Mouse (Mus musculus) MEL (cell line): ENCODE results near the gene Wdr5. TPM values are rescaled to one million over a fixed set of nuclear protein-coding genes. Genes with fewer than 3 reads are reported as not detected.

Experiments used
- DNase-seq: peaks from one replicate; pipeline ENCODE4 v3.0.0; 2011; ENCODE audit warnings: low read depth, low spot score
- H3K27ac ChIP-seq: 2 replicates; pipeline ENCODE4 v1.5.1; 2012; ENCODE audit warnings: low read depth, mild to moderate bottlenecking, control low read depth, low read length, moderate library complexity; ENCODE audit not compliant: control insufficient read depth
- H3K27me3 ChIP-seq, 2 experiments: fragments of 150-350 bp in 1 of 2; sonication (generic) in 1 of 2; 2 replicates each; pipeline ENCODE4 v1.6.1; 2012; ENCODE audit warnings: low read length in 2 of 2, mild to moderate bottlenecking in 2 of 2, improper control_type of control experiment in 1 of 2, moderate library complexity in 1 of 2; ENCODE audit not compliant: insufficient read depth in 2 of 2, control insufficient read depth in 1 of 2
- H3K36me3 ChIP-seq, 2 experiments: 2 replicates each; pipeline ENCODE4 v1.6.1; 2012 to 2014; ENCODE audit warnings: low read length in 2 of 2, improper control_type of control experiment in 1 of 2, inconsistent platforms in 1 of 2, mild to moderate bottlenecking in 1 of 2; ENCODE audit not compliant: insufficient read depth in 2 of 2, control insufficient read depth in 1 of 2
- H3K4me1 ChIP-seq, 2 experiments: fragments of 150-350 bp in 1 of 2; sonication (generic) in 1 of 2; 2 replicates each; pipeline ENCODE4 v1.6.1; 2012; ENCODE audit warnings: low read length in 2 of 2, improper control_type of control experiment in 1 of 2, mild to moderate bottlenecking in 1 of 2; ENCODE audit not compliant: insufficient read depth in 2 of 2, control insufficient read depth in 1 of 2
- H3K4me3 ChIP-seq, 2 experiments: fragments of 150-350 bp in 1 of 2; sonication (generic) in 1 of 2; 2 replicates each; pipeline ENCODE4 v1.5.1; 2012; ENCODE audit warnings: low read depth in 2 of 2, low read length in 2 of 2, mild to moderate bottlenecking in 2 of 2, moderate library complexity in 2 of 2, control low read depth in 1 of 2, improper control_type of control experiment in 1 of 2; ENCODE audit not compliant: control insufficient read depth in 1 of 2, insufficient read depth in 1 of 2
- H3K79me2 ChIP-seq: 2 replicates; pipeline ENCODE4 v1.6.1; 2012; ENCODE audit warnings: mild to moderate bottlenecking, low read length, moderate library complexity; ENCODE audit not compliant: control insufficient read depth, poor library complexity, insufficient read depth
- H3K9ac ChIP-seq: 2 replicates; pipeline ENCODE4 v1.6.1; 2012; ENCODE audit warnings: low read depth, mild to moderate bottlenecking, control low read depth, low read length, moderate library complexity; ENCODE audit not compliant: control insufficient read depth, poor library complexity, severe bottlenecking
- H3K9me3 ChIP-seq: fragments of 150-350 bp; sonication (generic); replicated peaks from 2 replicates; pipeline ENCODE4 v1.6.1; 2012; ENCODE audit warnings: mild to moderate bottlenecking, low read length, improper control_type of control experiment, moderate library complexity; ENCODE audit not compliant: insufficient read depth
- CHD1 ChIP-seq: IDR thresholded peaks from 2 replicates; pipeline ENCODE4 v1.6.1; 2012; ENCODE audit warnings: low read depth, mild to moderate bottlenecking, inconsistent platforms, low read length, improper control_type of control experiment
- CHD2 ChIP-seq: IDR thresholded peaks from 2 replicates; pipeline ENCODE4 v1.6.1; 2011; ENCODE audit warnings: low read length, improper control_type of control experiment
- CTCF ChIP-seq, 3 experiments: IDR thresholded peaks in 2 of 3; conservative IDR thresholded peaks in 1 of 3; 2 replicates each; pipeline ENCODE4 v1.5.1; 2011 to 2012; ENCODE audit warnings: low read length in 3 of 3, low read depth in 2 of 3, mild to moderate bottlenecking in 2 of 3, improper control_type of control experiment in 1 of 3, inconsistent platforms in 1 of 3, mixed read lengths in 1 of 3, moderate library complexity in 1 of 3; ENCODE audit not compliant: control insufficient read depth in 1 of 3, insufficient read depth in 1 of 3, poor library complexity in 1 of 3, severe bottlenecking in 1 of 3
- E2F4 ChIP-seq: IDR thresholded peaks from 2 replicates; pipeline ENCODE4 v1.6.1; 2011; ENCODE audit warnings: low read depth, low read length, improper control_type of control experiment, borderline replicate concordance
- ELF1 ChIP-seq: IDR thresholded peaks from 2 replicates; pipeline ENCODE4 v1.6.1; 2014; ENCODE audit warnings: low read depth, mild to moderate bottlenecking, inconsistent platforms, low read length, improper control_type of control experiment, moderate library complexity
- EP300 ChIP-seq, 2 experiments: IDR thresholded peaks; 2 replicates each; pipeline ENCODE4 v1.6.1; 2011; ENCODE audit warnings: improper control_type of control experiment in 2 of 2, low read length in 2 of 2, low read depth in 1 of 2, mild to moderate bottlenecking in 1 of 2
- ETS1 ChIP-seq: IDR thresholded peaks from 2 replicates; pipeline ENCODE4 v1.6.1; 2012; ENCODE audit warnings: low read depth, mild to moderate bottlenecking, inconsistent platforms, low read length, improper control_type of control experiment, moderate library complexity
- GABPA ChIP-seq: IDR thresholded peaks from 2 replicates; pipeline ENCODE4 v1.6.1; 2012; ENCODE audit warnings: low read depth, mild to moderate bottlenecking, inconsistent platforms, low read length, improper control_type of control experiment, moderate library complexity
- HCFC1 ChIP-seq: IDR thresholded peaks from 2 replicates; pipeline ENCODE4 v1.6.1; 2012; ENCODE audit warnings: low read depth, mild to moderate bottlenecking, inconsistent platforms, low read length, improper control_type of control experiment, moderate library complexity
- JUND ChIP-seq: IDR thresholded peaks from 2 replicates; pipeline ENCODE4 v1.6.1; 2011; ENCODE audit warnings: low read depth, mild to moderate bottlenecking, improper control_type of control experiment, low read length
- KAT2A ChIP-seq: conservative IDR thresholded peaks from 2 replicates; pipeline ENCODE4 v1.6.1; 2012; ENCODE audit warnings: low read depth, low read length, improper control_type of control experiment, inconsistent platforms
- MAFK ChIP-seq: IDR thresholded peaks from 2 replicates; pipeline ENCODE4 v1.6.1; 2011; ENCODE audit warnings: low read depth, mild to moderate bottlenecking, low read length, improper control_type of control experiment, borderline replicate concordance
- MAX ChIP-seq: IDR thresholded peaks from 2 replicates; pipeline ENCODE4 v1.6.1; 2011; ENCODE audit warnings: low read length, improper control_type of control experiment
- MAZ ChIP-seq: IDR thresholded peaks from 2 replicates; pipeline ENCODE4 v1.6.1; 2012; ENCODE audit warnings: low read depth, mild to moderate bottlenecking, inconsistent platforms, low read length, improper control_type of control experiment
- MEF2A ChIP-seq: IDR thresholded peaks from 2 replicates; pipeline ENCODE4 v1.6.1; 2014; ENCODE audit warnings: low read depth, mild to moderate bottlenecking, inconsistent platforms, low read length, improper control_type of control experiment; ENCODE audit not compliant: poor library complexity, insufficient replicate concordance, severe bottlenecking; ENCODE audit errors: extremely low read depth
- MXI1 ChIP-seq: IDR thresholded peaks from 2 replicates; pipeline ENCODE4 v1.6.1; 2011; ENCODE audit warnings: mild to moderate bottlenecking, low read depth, low read length, improper control_type of control experiment
- MYB ChIP-seq: IDR thresholded peaks from 2 replicates; pipeline ENCODE4 v1.6.1; 2011; ENCODE audit warnings: mild to moderate bottlenecking, low read depth, low read length, improper control_type of control experiment
- MYC ChIP-seq: IDR thresholded peaks from 2 replicates; pipeline ENCODE4 v1.6.1; 2011; ENCODE audit warnings: low read depth, mild to moderate bottlenecking, low read length, improper control_type of control experiment, moderate library complexity
- NELFE ChIP-seq: IDR thresholded peaks from 2 replicates; pipeline ENCODE4 v1.6.1; 2011; ENCODE audit warnings: low read depth, low read length, improper control_type of control experiment
- NRF1 ChIP-seq: IDR thresholded peaks from 2 replicates; pipeline ENCODE4 v1.6.1; 2014; ENCODE audit warnings: low read depth, mild to moderate bottlenecking, inconsistent platforms, low read length, improper control_type of control experiment, moderate library complexity; ENCODE audit not compliant: poor library complexity, insufficient read depth, severe bottlenecking
- POLR2AphosphoS2 ChIP-seq: IDR thresholded peaks from 2 replicates; pipeline ENCODE4 v1.6.1; 2011; ENCODE audit warnings: low read length, improper control_type of control experiment
- POLR2AphosphoS5 ChIP-seq: IDR thresholded peaks from 2 replicates; pipeline ENCODE4 v1.6.1; 2012; ENCODE audit warnings: low read depth, borderline replicate concordance, mild to moderate bottlenecking, inconsistent platforms, low read length, moderate library complexity, mixed read lengths
- RAD21 ChIP-seq: IDR thresholded peaks from 2 replicates; pipeline ENCODE4 v1.6.1; 2011; ENCODE audit warnings: mild to moderate bottlenecking, low read depth, low read length, improper control_type of control experiment
- RCOR1 ChIP-seq: IDR thresholded peaks from 2 replicates; pipeline ENCODE4 v1.6.1; 2012; ENCODE audit warnings: low read depth, mild to moderate bottlenecking, inconsistent platforms, low read length, improper control_type of control experiment
- SIN3A ChIP-seq: IDR thresholded peaks from 2 replicates; pipeline ENCODE4 v1.6.1; 2012; ENCODE audit warnings: low read length, improper control_type of control experiment, inconsistent platforms
- SMC3 ChIP-seq: IDR thresholded peaks from 2 replicates; pipeline ENCODE4 v1.6.1; 2011; ENCODE audit warnings: low read depth, low read length, improper control_type of control experiment
- TAL1 ChIP-seq: IDR thresholded peaks from 2 replicates; pipeline ENCODE4 v1.6.1; 2012; ENCODE audit warnings: mild to moderate bottlenecking, inconsistent platforms, low read length, moderate library complexity, mixed read lengths
- TBP ChIP-seq: IDR thresholded peaks from 2 replicates; pipeline ENCODE4 v1.8.0; 2011; ENCODE audit warnings: low read depth, low read length, improper control_type of control experiment
- TCF12 ChIP-seq: IDR thresholded peaks from 2 replicates; pipeline ENCODE4 v1.6.1; 2014; ENCODE audit warnings: low read depth, mild to moderate bottlenecking, inconsistent platforms, low read length, improper control_type of control experiment, moderate library complexity
- UBTF ChIP-seq: IDR thresholded peaks from 2 replicates; pipeline ENCODE4 v1.6.1; 2012; ENCODE audit warnings: low read depth, mild to moderate bottlenecking, inconsistent platforms, low read length, improper control_type of control experiment, moderate library complexity, borderline replicate concordance; ENCODE audit not compliant: insufficient read depth
- USF2 ChIP-seq, 2 experiments: IDR thresholded peaks; 2 replicates each; pipeline ENCODE4 v1.6.1; 2011 to 2012; ENCODE audit warnings: improper control_type of control experiment in 2 of 2, low read length in 2 of 2, borderline replicate concordance in 1 of 2, inconsistent platforms in 1 of 2, low read depth in 1 of 2, mild to moderate bottlenecking in 1 of 2; ENCODE audit not compliant: insufficient read depth in 1 of 2
- ZC3H11A ChIP-seq: IDR thresholded peaks from 2 replicates; pipeline ENCODE4 v1.6.1; 2012; ENCODE audit warnings: low read depth, mild to moderate bottlenecking, inconsistent platforms, low read length, improper control_type of control experiment
- ZKSCAN1 ChIP-seq: IDR thresholded peaks from 2 replicates; pipeline ENCODE4 v1.6.1; 2012; ENCODE audit warnings: low read depth, mild to moderate bottlenecking, inconsistent platforms, low read length, improper control_type of control experiment, moderate library complexity
- ZMIZ1 ChIP-seq: IDR thresholded peaks from 2 replicates; pipeline ENCODE4 v1.6.1; 2012; ENCODE audit warnings: low read depth, mild to moderate bottlenecking, inconsistent platforms, low read length, improper control_type of control experiment, moderate library complexity
- ZNF384 ChIP-seq: IDR thresholded peaks from 2 replicates; pipeline ENCODE4 v1.6.1; 2012; ENCODE audit warnings: low read depth, mild to moderate bottlenecking, inconsistent platforms, low read length, improper control_type of control experiment
- polyA plus RNA-seq, 2 experiments: library from polyadenylated mRNA; stranded (reverse) in 1 of 2; unstranded in 1 of 2; fragments of >175 nt in 1 of 2; fragments of >200 nt in 1 of 2; gene quantifications; 2 replicates each; pipeline versions ENCODE4 v1.2.1 to v1.2.4; 2012; ENCODE audit warnings: low replicate concordance in 2 of 2, low read depth in 1 of 2; ENCODE audit not compliant: insufficient read length in 2 of 2, insufficient read depth in 1 of 2, missing spikeins in 1 of 2
- total RNA-seq: library from RNA; depleted of rRNA; stranded (reverse); fragments of 300-350 nt; gene quantifications from 2 replicates; pipeline ENCODE4 v1.2.3, GENCODE M21; 2012; rRNA removed

Wdr5 gene
- total RNA-seq (67.0 and 78.3 TPM in 2 replicates), polyA plus RNA-seq (10 to 100 TPM in 1 of 2 experiments, not detected in 1; 96.9 TPM)

DNA sequence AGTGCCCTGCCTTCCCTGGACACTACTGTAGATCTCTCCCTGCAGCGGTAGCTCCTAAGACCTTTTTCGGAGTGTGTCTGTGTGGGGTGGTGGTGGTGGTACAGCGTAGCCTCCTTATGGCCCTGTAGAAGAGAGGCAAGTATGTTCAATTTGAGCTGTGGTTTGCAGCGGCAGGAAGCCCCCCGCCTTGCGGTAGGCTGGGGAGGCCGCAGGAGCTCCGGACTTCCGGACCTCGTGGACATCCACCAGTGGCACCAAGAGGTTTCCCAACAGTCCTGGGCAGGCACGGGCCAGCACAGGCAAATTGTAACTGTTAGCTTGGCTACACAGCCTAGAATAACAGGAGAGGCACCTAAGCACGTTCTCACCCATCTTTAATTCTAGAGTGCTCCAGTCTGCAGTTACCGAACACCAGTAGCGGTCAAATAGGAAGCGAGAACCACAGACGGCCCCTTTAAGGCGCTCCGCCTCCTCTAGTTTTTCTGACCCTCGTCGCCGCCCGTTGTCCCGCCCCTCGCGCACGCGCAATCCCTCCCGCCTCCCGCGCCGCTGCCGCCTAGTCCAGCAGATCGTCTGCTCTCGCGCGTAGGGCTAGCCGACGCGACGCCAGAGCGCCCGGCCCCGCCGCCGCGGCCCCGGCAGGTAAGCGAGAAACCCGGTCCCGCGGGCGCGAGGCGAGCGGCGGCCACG lies at the start of gene Wdr5:
Gene Wdr5 (plus strand): TSS at position 519 of the 690 bp plus-strand sequence.
- Histone ChIP-seq H3K79me2 (peaks cover 34% of the 10 kb centered on the region), H3K4me1 (peaks cover 2 to 24% of the 10 kb centered on the region in 2 experiments; a peak in 3 of 4 replicates), H3K27ac (peak within 1 kb of the TSS; percentile 81), H3K36me3 (peaks cover 5 to 9% of the 10 kb centered on the region in 2 experiments), H3K9me3 (no peaks in the 10 kb centered on the region), H3K27me3 (no peaks in the 10 kb centered on the region), H3K4me3 (peak within 1 kb of the TSS; percentile 81 to 86), H3K9ac (peak within 1 kb of the TSS; percentile 95)
- peak; percentile 96 for DNase-seq
- no peak for TF ChIP-seq CHD1
- TF ChIP-seq TCF12 = peak; percentile 51; the same call in 1 of the 2 replicates
- no peak for TF ChIP-seq SMC3
- TF ChIP-seq E2F4 = no peak
- peak; percentile 87 for TF ChIP-seq TBP
- peak; percentile 83 for TF ChIP-seq SIN3A
- peak; percentile 47; the same call in 1 of the 2 replicates for TF ChIP-seq MAX
- TF ChIP-seq MAFK = no peak
- TF ChIP-seq ZC3H11A = no peak
- TF ChIP-seq KAT2A = peak; percentile 71; the same call in 1 of the 2 replicates
- TF ChIP-seq ETS1 = no peak
- TF ChIP-seq MEF2A = no peak
- no peak for TF ChIP-seq GABPA
- TF ChIP-seq MXI1 = peak; percentile 69
- TF ChIP-seq ZKSCAN1 = no peak
- TF ChIP-seq NELFE = peak; percentile 79
- TF ChIP-seq MYC = peak; percentile 76
- TF ChIP-seq NRF1 = peak; percentile 86
- no peak for TF ChIP-seq USF2 (IDR thresholded peaks at IDR 0.05; ENCODE audit: borderline replicate concordance in 1 of 2, insufficient read depth in 1 of 2, low read depth in 1 of 2, low read length in 2 of 2)
- no peak for TF ChIP-seq POLR2AphosphoS5
- peak in 1 of 3 experiments; percentile 13; a peak in 1 of 6 replicates for TF ChIP-seq CTCF (IDR thresholded peaks at IDR 0.05 in 2 of 3, conservative IDR thresholded peaks at IDR 0.05 in 1 of 3; ENCODE audit: control insufficient read depth in 1 of 3, insufficient read depth in 1 of 3, low read depth in 2 of 3, low read length in 3 of 3, poor library complexity in 1 of 3, severe bottlenecking in 1 of 3)
- TF ChIP-seq RAD21 = no peak
- TF ChIP-seq POLR2AphosphoS2 = peak; percentile 43; the same call in 1 of the 2 replicates
- TF ChIP-seq HCFC1 = peak; percentile 91
- TF ChIP-seq MAZ = peak; percentile 83; the same call in 1 of the 2 replicates
- TF ChIP-seq ZMIZ1 = 0 out of 2 replicates have a peak, but pooled peaks have one; percentile 23
- no peak for TF ChIP-seq CHD2
- TF ChIP-seq ZNF384 = no peak
- peak; percentile 71; the same call in 1 of the 2 replicates for TF ChIP-seq ELF1
- no peak for TF ChIP-seq RCOR1
- TF ChIP-seq MYB = no peak
- no peak for TF ChIP-seq UBTF
- no peak for TF ChIP-seq TAL1
- 0 out of 4 replicates have a peak, but pooled peaks of 1 of the 2 experiments have one; percentile 15 for TF ChIP-seq EP300 (IDR thresholded peaks at IDR 0.05; ENCODE audit: low read depth in 1 of 2, low read length in 2 of 2)
- TF ChIP-seq JUND = no peak
